Mouse (Mus musculus): ENCODE results near the gene Fam229b. TPM values are rescaled to one million over a fixed set of nuclear protein-coding genes. Genes with fewer than 3 reads are reported as not detected.

Fam229b gene
- polyA plus RNA-seq, 1 experiment from 2014 or later: 20.8 TPM

DNA sequence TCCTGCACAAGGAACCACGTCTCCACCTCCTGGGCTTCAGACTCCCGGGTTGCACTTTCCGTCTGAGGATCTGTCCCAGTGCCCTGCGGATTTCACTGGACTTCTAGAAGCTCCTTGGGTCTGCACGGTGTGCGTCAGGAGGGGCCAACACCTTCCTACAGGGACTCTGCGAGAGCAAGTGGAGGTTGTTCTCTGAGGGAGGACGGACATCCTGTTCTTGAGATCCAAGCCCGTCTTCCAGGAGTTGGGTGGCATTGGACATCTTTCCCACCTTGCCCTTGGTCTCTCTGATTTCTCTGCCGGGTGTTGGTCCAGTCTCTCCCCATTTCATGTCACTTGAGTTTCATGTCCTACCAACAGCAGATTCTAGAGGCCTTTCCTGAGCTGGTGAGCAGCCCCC is 30.0 kb upstream of the Fam229b start, which contains the start of gene Ccn6:
Gene Ccn6 (minus strand): TSS at position 101 of the 400 bp plus-strand sequence.
- H3K9me3 ChIP-seq (replicated peaks): no peaks in the 10 kb centered on the region
- 0 out of 2 replicates have a peak, but pooled peaks cover 10% of the 10 kb centered on the region for H3K4me1 ChIP-seq
- 88% methylated on average over 10 of the region's 10 CpGs for WGBS
- H3K36me3 ChIP-seq: no peaks in the 10 kb centered on the region
- no peak for ATAC-seq (ENCODE audit: low FRiP score)
- no peak within 1 kb of the TSS for H3K9ac ChIP-seq
- H3K27me3 ChIP-seq: 0 out of 2 replicates have a peak, but pooled peaks cover 2% of the 10 kb centered on the region
- no peak within 1 kb of the TSS for H3K4me3 ChIP-seq
- no peak within 1 kb of the TSS for H3K27ac ChIP-seq
- no peak within 1 kb of the TSS for H3K4me2 ChIP-seq (replicated peaks)

DNA sequence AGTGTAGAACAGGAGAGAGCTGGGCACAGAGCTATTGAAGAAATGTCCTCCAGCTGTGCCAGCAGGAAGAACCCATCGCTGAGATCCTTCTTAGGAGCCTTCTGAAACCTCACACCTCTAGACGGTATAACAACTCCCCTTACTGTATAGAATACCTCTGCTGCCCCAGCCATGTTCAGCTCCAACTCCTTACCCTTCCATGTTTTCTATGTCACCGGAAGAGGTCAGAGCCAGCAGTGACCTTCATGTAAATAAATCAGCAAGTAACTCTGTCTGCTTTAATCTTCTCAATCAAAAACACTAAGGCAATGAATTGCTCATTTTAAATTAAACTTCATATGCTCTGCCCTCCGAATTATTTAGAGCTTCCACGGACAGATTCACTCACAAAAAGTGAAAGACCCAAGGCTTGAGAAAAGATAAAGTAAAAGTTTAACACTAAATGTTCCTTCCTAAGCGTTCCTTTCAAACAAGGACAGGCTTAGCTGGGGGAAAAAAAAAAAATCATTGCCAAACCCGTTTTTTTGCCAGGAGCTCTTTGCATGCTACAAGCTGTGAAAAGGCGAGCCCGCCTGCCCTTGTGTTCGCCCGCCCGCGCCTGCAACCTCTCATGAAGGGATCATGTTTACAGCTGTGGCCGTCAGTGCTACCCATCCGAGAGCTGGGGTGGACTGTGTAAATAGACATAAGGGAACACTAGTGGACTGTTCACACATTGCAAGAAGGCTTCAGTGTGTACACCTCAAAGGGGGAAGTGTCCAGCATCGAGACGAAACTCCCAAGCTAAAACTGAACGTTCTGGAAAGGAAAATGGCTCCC is 29.2 kb upstream of the Fam229b start:
- H3K4me3 ChIP-seq: no peak overlapping the region
- H3K27ac ChIP-seq: no peak overlapping the region
- 0 out of 2 replicates have a peak, but pooled peaks cover 10% of the 10 kb centered on the region for H3K4me1 ChIP-seq
- H3K9me3 ChIP-seq (replicated peaks): no peaks in the 10 kb centered on the region
- ATAC-seq (ENCODE audit: low FRiP score): no peak
- no peak overlapping the region for H3K9ac ChIP-seq
- H3K36me3 ChIP-seq: no peaks in the 10 kb centered on the region
- H3K4me2 ChIP-seq (replicated peaks): no peak overlapping the region
- 38% methylated on average over 18 of the region's 18 CpGs for WGBS
- 0 out of 2 replicates have a peak, but pooled peaks cover 2% of the 10 kb centered on the region for H3K27me3 ChIP-seq

DNA sequence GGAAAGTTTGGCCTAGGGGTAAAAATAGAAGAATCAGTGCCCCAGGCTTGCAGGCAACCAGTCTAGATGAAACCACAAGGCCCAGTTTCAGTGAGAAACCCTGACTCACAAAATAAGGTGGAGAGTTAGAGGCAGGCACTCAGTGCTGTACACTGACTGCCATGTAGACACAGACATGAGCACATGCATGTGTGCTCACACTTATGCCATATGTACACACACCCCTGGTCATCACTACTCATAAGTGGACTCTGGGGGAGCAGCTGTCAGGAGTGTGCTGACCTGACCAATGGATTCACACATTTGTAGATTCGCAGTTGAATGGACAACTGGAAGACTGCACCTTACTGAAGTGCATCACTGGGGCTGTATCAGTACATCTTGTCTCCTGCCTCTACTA is 27.7 kb upstream of the Fam229b start:
- no peak for ATAC-seq (ENCODE audit: low FRiP score)
- Histone ChIP-seq H3K36me3 (no peaks in the 10 kb centered on the region), H3K4me1 (0 out of 2 replicates have a peak, but pooled peaks cover 10% of the 10 kb centered on the region), H3K9me3 (replicated peaks) (no peaks in the 10 kb centered on the region), H3K4me2 (replicated peaks) (no peak overlapping the region), H3K27me3 (no peaks in the 10 kb centered on the region), H3K9ac (no peak overlapping the region), H3K4me3 (no peak overlapping the region), H3K27ac (no peak overlapping the region)
- WGBS: 92% methylated on average over 1 of the region's 1 CpGs

DNA sequence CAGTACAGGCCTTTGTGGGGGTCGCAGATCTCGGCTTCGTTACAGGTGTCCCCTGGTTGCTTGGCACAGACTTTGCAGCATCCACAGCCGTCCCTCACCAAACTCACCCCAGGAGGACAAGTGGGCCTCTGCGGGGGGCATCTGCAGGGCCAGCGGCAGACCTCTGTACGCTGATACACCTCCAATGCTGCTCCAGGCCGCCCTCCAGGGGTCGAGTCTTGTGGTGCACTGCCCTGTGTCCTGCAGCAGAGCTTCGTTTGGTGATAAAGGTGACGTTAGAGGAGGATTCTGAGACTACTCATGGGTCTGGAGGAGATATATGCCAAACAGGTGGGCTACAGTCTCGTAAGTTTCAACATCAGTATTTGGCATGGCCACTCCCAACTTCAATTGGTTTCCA is 24.6 kb upstream of the Fam229b start:
- Histone ChIP-seq H3K9ac (no peak overlapping the region), H3K9me3 (replicated peaks) (no peaks in the 10 kb centered on the region), H3K4me1 (0 out of 2 replicates have a peak, but pooled peaks cover 2% of the 10 kb centered on the region), H3K36me3 (no peaks in the 10 kb centered on the region), H3K27me3 (no peaks in the 10 kb centered on the region), H3K27ac (no peak overlapping the region), H3K4me2 (replicated peaks) (no peak overlapping the region), H3K4me3 (no peak overlapping the region)
- WGBS: 56% methylated on average over 12 of the region's 12 CpGs
- no peak for ATAC-seq (ENCODE audit: low FRiP score)

DNA sequence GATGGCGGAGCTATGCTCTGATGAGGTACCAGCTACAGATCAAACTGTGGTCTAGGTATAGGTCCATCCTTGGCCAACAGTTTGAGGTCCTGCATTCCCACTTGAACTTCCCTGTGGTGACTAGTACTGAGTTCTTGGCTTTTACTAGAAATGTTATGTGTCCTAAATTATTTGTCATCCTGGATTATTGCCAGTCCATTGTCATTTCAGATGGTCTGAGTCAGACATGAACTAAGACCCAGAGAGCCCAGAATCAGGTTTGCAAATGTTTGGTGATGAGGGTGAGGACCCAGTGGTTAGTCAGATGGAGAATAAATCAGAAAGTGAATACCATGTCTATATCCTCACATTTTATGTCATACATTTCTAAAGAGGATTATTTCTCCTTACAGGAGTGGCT is 23.6 kb upstream of the Fam229b start:
- H3K9me3 ChIP-seq (replicated peaks): no peaks in the 10 kb centered on the region
- H3K4me3 ChIP-seq: no peak overlapping the region
- H3K27me3 ChIP-seq: no peaks in the 10 kb centered on the region
- no peak for ATAC-seq (ENCODE audit: low FRiP score)
- WGBS: 97% methylated on average over 1 of the region's 1 CpGs
- H3K4me2 ChIP-seq (replicated peaks): no peak overlapping the region
- H3K4me1 ChIP-seq: no peaks in the 10 kb centered on the region
- no peak overlapping the region for H3K9ac ChIP-seq
- no peak overlapping the region for H3K27ac ChIP-seq
- no peaks in the 10 kb centered on the region for H3K36me3 ChIP-seq

DNA sequence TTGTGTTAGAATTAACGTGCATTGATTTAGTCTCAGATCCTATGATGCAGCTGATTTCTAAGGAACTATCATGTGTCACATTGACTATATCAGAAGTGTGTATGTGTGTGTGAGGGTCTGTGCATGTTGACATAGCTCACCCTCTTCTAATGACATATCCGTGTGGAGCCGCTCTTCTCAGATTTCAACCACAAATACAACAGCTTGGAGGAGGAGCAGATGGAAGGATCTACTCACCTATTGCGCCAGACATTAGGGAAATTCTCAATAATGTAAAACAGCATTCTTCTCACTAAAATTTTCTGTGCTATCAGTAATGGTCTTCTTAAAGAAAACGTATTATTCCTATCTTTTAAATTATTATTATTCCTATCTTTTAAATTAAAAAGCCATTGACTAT is 23.0 kb upstream of the Fam229b start:
- Histone ChIP-seq H3K27ac (no peak overlapping the region), H3K4me3 (no peak overlapping the region), H3K36me3 (no peaks in the 10 kb centered on the region), H3K4me1 (0 out of 2 replicates have a peak, but pooled peaks cover 2% of the 10 kb centered on the region), H3K4me2 (replicated peaks) (no peak overlapping the region), H3K27me3 (no peaks in the 10 kb centered on the region), H3K9me3 (replicated peaks) (no peaks in the 10 kb centered on the region), H3K9ac (no peak overlapping the region)
- ATAC-seq (ENCODE audit: low FRiP score): no peak
- 87% methylated on average over 5 of the region's 5 CpGs for WGBS

DNA sequence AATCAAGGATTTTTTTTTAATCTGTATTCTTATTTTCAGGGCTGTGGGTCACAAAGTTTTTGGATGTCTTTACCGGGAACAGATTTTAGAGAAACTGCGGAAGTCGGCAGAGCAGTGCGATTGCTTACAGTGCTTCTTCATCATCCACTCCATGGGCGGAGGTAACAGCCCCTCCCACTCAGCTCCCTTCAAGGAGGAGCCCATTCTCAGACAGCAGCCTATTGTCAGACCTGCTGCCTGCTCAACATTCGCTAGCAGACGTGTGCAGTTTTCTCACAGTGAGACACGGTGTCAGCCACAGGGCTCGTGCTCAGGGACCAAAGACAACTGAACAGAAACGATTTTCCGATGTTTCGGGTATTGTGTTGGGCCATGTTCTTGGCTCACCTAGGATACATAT is 8.5 kb upstream of the Fam229b start:
- Histone ChIP-seq H3K9me3 (replicated peaks) (no peaks in the 10 kb centered on the region), H3K4me2 (replicated peaks) (no peak overlapping the region), H3K27me3 (no peaks in the 10 kb centered on the region), H3K36me3 (peaks cover 46% of the 10 kb centered on the region), H3K9ac (no peak overlapping the region), H3K4me1 (no peaks in the 10 kb centered on the region), H3K27ac (no peak overlapping the region), H3K4me3 (no peak overlapping the region)
- WGBS: 69% methylated on average over 12 of the region's 12 CpGs
- peak; percentile 50; the same call in 1 of the 2 replicates for ATAC-seq (ENCODE audit: low FRiP score)

DNA sequence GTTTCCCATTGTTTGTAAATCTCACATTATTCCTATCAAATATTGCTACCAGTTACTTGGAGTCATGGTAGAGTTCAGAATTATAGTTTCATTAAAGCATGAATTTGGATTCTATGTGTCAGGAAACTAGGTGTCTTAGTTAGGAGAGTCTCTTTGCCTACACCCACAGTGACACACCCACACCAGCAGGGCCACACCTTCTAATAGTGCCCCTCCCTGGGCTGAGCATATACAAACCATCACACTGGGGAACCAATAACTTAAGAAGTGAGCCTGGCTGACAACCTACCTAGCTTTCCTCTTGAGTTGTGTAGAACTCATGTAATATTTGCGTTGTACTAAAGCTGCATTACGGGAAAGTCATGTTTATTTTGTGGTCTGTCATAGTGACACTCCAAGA is 7.7 kb upstream of the Fam229b start:
- Histone ChIP-seq H3K4me2 (replicated peaks) (no peak overlapping the region), H3K4me1 (no peaks in the 10 kb centered on the region), H3K9me3 (replicated peaks) (no peaks in the 10 kb centered on the region), H3K36me3 (peaks cover 45% of the 10 kb centered on the region), H3K27me3 (no peaks in the 10 kb centered on the region), H3K4me3 (no peak overlapping the region), H3K9ac (no peak overlapping the region), H3K27ac (no peak overlapping the region)
- 88% methylated on average over 2 of the region's 2 CpGs for WGBS
- no peak for ATAC-seq (ENCODE audit: low FRiP score)

DNA sequence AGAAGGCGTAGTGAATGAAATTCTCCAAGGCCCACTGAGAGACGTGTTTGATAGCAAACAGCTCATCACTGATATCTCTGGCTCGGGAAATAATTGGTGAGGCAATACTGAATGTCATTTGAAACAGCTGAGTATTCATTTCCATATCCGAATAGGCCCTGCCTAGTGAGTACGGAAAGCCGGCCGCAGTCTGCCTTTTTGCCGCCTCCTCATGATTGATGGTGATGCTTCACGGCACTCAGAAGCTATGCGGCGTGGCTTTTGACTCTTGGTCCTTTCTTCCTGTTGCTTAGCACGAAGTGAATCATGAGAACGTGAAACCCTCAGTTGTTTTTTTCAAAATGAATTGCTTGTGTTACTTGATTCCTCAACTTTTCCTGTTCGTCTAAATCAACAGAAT is 7.1 kb upstream of the Fam229b start:
- Histone ChIP-seq H3K27me3 (no peaks in the 10 kb centered on the region), H3K9me3 (replicated peaks) (no peaks in the 10 kb centered on the region), H3K4me2 (replicated peaks) (no peak overlapping the region), H3K36me3 (peaks cover 42% of the 10 kb centered on the region), H3K4me3 (no peak overlapping the region), H3K27ac (no peak overlapping the region), H3K4me1 (no peaks in the 10 kb centered on the region), H3K9ac (no peak overlapping the region)
- ATAC-seq (ENCODE audit: low FRiP score): peak; percentile 63; the same call in 1 of the 2 replicates
- 47% methylated on average over 14 of the region's 14 CpGs for WGBS

DNA sequence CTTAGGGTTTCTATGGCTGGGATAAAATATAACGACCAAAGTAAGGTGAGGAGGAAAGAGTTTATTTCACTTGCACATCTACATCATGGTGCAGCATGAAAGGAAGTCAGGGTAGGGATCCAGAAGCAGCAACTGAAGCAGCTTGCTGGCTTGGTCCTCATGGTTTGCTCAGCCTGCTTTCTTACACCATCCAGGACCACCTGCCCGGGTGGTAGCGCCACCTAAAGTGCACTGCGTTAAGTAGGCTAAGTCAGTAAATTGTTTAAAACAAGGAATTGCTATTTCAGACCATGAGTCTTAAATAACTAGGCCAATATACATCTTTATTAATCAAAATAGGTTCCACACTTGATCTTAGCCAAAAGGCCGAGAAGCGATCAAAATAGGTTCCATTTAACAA is 5.0 kb upstream of the Fam229b start:
- Histone ChIP-seq H3K36me3 (peaks cover 27% of the 10 kb centered on the region), H3K4me3 (no peak overlapping the region)

DNA sequence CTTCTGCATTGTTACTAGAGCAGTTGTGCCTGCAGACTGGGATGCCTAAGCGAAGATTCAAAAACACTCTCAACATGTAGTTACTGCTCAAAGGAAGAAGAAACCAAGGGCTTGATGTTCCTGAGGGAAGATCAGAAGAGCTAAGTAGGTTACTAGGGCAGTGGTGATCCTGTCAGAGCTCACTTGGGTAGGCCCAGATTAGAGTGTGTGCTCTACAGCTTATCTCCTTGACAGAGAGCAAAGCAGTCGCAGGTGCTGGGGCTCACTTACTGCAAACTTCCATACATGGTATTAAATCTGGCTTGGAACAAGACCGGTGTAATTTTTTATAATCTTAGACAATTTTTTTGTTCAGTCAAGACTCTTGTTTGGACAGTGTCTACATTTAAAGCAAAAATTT is 4.1 kb upstream of the Fam229b start:
- 92% methylated on average over 3 of the region's 3 CpGs for WGBS
- H3K4me1 ChIP-seq: peaks cover 11% of the 10 kb centered on the region
- no peak overlapping the region for H3K9ac ChIP-seq

More for the DNA sequence above, 5.0 kb upstream of the Fam229b start:
- WGBS: 89% methylated on average over 6 of the region's 6 CpGs
- Histone ChIP-seq H3K9ac (no peak overlapping the region), H3K4me2 (replicated peaks) (no peak overlapping the region), H3K9me3 (replicated peaks) (no peaks in the 10 kb centered on the region), H3K4me1 (peaks cover 11% of the 10 kb centered on the region), H3K27ac (no peak overlapping the region), H3K27me3 (no peaks in the 10 kb centered on the region)
- ATAC-seq (ENCODE audit: low FRiP score): no peak

DNA sequence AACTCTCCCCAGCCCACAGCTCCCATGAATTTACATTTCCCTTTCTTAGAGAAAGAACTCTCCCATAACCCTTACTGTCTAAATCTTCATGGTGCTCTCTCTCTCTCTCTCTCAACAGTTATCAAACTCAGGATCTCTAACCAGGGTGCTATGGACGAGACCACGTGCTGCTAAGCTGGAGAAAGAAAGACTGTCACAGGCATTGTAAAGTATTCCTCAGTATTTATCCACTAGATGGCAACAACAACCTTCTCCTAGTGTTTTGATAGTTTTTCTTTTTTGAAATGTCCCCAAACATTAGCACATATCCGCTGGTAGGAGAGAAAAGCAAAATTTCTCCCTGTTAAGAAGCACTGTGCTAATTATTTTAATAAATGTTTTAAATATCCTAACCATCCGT is 12.3 kb downstream of the Fam229b start:
- Histone ChIP-seq H3K4me1 (no peaks in the 10 kb centered on the region), H3K27ac (no peak overlapping the region), H3K4me2 (replicated peaks) (no peak overlapping the region), H3K9me3 (replicated peaks) (no peaks in the 10 kb centered on the region), H3K27me3 (no peaks in the 10 kb centered on the region), H3K4me3 (no peak overlapping the region), H3K9ac (no peak overlapping the region), H3K36me3 (no peaks in the 10 kb centered on the region; the same call in 1 of the 2 replicates)
- no peak for ATAC-seq (ENCODE audit: low FRiP score)
- WGBS: 47% methylated on average over 4 of the region's 4 CpGs

More for the DNA sequence above, 4.1 kb upstream of the Fam229b start:
- Histone ChIP-seq H3K4me3 (no peak overlapping the region), H3K27me3 (no peaks in the 10 kb centered on the region), H3K9me3 (replicated peaks) (no peaks in the 10 kb centered on the region), H3K4me2 (replicated peaks) (no peak overlapping the region), H3K27ac (no peak overlapping the region), H3K36me3 (peaks cover 23% of the 10 kb centered on the region)
- no peak for ATAC-seq (ENCODE audit: low FRiP score)

DNA sequence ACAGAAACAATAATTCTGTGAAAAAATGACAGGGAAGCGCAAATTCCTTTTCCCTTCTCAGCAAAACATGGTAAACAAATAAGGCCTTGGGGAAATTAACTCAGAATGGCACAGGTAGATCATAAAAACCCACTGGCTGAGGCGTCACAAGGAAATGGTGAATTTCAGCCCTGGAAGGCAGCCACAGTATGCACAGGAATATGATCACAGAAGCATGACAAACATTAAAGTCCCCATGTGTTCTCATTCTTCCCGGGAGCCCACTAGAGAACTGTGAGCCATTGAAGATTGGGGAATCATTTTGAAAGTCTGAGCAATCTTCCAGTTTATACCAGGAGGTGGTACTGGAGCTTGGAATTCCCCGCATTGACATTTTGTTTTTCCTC is 24.2 kb downstream of the Fam229b start:
- no peak for ATAC-seq (ENCODE audit: low FRiP score)
- H3K27ac ChIP-seq: no peak overlapping the region
- H3K4me3 ChIP-seq: no peak overlapping the region
- no peak overlapping the region for H3K9ac ChIP-seq
- no peaks in the 10 kb centered on the region for H3K27me3 ChIP-seq
- 65% methylated on average over 4 of the region's 4 CpGs for WGBS
- no peaks in the 10 kb centered on the region for H3K4me1 ChIP-seq
- H3K4me2 ChIP-seq (replicated peaks): no peak overlapping the region
- H3K36me3 ChIP-seq: no peaks in the 10 kb centered on the region
- no peaks in the 10 kb centered on the region for H3K9me3 ChIP-seq (replicated peaks)

Measured in hindbrain, embryonic 12.5 days (tissue).